In genomic region chr4:22396484-22397000, GRCm38 (mm10) we compare ENCODE assay signal across 13 mouse cellular contexts. TPM values are rescaled to one million over a fixed set of nuclear protein-coding genes. Genes with fewer than 3 reads are reported as not detected.
A peak's percentile ranks its signal among the peaks of the same experiment; 100 is the strongest.
DNase-seq lines count a peak whose midpoint lies in the region; ATAC-seq and TF ChIP-seq lines count a peak whose summit lies in the region.
"Had no signal": no experiment of that assay in that cellular context is flagged by ENCODE, and none has a peak within 500 bp of the region (broad histone marks: within the 10 kb centered on the region; RNA-seq: fewer than 3 reads in every experiment).

No protein-coding gene starts in this region.

- H3K36me3 ChIP-seq in kidney, embryonic 14.5 days (ENCODE audit: control insufficient read depth, insufficient read depth, low read length): no peaks in the 10 kb centered on the region
- no peaks in the 10 kb centered on the region for H3K36me3 ChIP-seq in intestine, postnatal 0 days (ENCODE audit: control insufficient read depth, insufficient read depth)
- H3K36me3 ChIP-seq: lung, embryonic 15.5 days had no signal

- TF ChIP-seq CTCF in intestine, postnatal 0 days (IDR thresholded peaks at IDR 0.05; ENCODE audit: low read depth): no peak; the same call in 1 of the 2 replicates

- H3K4me2 ChIP-seq in kidney, embryonic 14.5 days (replicated peaks; ENCODE audit: low read depth, low read length): no peak overlapping the region
- H3K4me2 ChIP-seq in intestine, postnatal 0 days (replicated peaks; ENCODE audit: low read depth): no peak overlapping the region
- H3K4me2 ChIP-seq: limb, embryonic 15.5 days; lung, embryonic 15.5 days had no signal

- H3K27me3 ChIP-seq in kidney, embryonic 14.5 days (ENCODE audit: control insufficient read depth, insufficient read depth, low read length): no peaks in the 10 kb centered on the region
- H3K27me3 ChIP-seq in intestine, postnatal 0 days (replicated peaks; ENCODE audit: control insufficient read depth, insufficient read depth, low read length): no peaks in the 10 kb centered on the region
- H3K27me3 ChIP-seq: limb, embryonic 15.5 days; lung, embryonic 15.5 days had no signal

- H3K4me3 ChIP-seq in kidney, embryonic 14.5 days (ENCODE audit: low read length): no peak overlapping the region
- no peak overlapping the region for H3K4me3 ChIP-seq in intestine, postnatal 0 days (ENCODE audit: low read depth, low read length)
- H3K4me3 ChIP-seq: limb, embryonic 15.5 days; lung, embryonic 15.5 days had no signal

- H3K27ac ChIP-seq in kidney, embryonic 14.5 days (ENCODE audit: low read depth, low read length): no peak overlapping the region
- H3K27ac ChIP-seq in intestine, postnatal 0 days (ENCODE audit: low read depth, low read length): no peak overlapping the region
- H3K27ac ChIP-seq: limb, embryonic 15.5 days; lung, embryonic 15.5 days had no signal

- no peak for ATAC-seq in kidney, embryonic 14.5 days (ENCODE audit: low FRiP score, low TSS enrichment)
- ATAC-seq in intestine, postnatal 0 days: peak; percentile 75
- ATAC-seq: activated CD4-positive, CD25-positive, alpha-beta regulatory T cell, adult 4 months had no signal

- DNase-seq in kidney, adult 11 months: peak; percentile 79
- peak; percentile 3 for DNase-seq in NIH3T3 (ENCODE audit: low read depth)
- peak; percentile 41 for DNase-seq in kidney, postnatal 14 days
- DNase-seq in right cerebral cortex, postnatal 4 days: no peak
- no peak for DNase-seq in adrenal gland, adult 8-10 months
- DNase-seq: adrenal gland, postnatal 36 days; heart, postnatal 10 days; spleen, adult 18-20 months had no signal

- no peak overlapping the region for H3K9ac ChIP-seq in kidney, embryonic 14.5 days (ENCODE audit: low read depth, low read length)
- no peak overlapping the region for H3K9ac ChIP-seq in intestine, postnatal 0 days (ENCODE audit: low read depth, low read length)
- H3K9ac ChIP-seq: limb, embryonic 15.5 days; lung, embryonic 15.5 days had no signal

- 93% methylated on average over 1 of the region's 1 CpGs for WGBS in kidney, embryonic 14.5 days
- 93% methylated on average over 1 of the region's 1 CpGs for WGBS in intestine, postnatal 0 days

- no peaks in the 10 kb centered on the region for H3K4me1 ChIP-seq in kidney, embryonic 14.5 days (ENCODE audit: control insufficient read depth, insufficient read depth, low read length)
- no peaks in the 10 kb centered on the region for H3K4me1 ChIP-seq in intestine, postnatal 0 days (replicated peaks; ENCODE audit: control insufficient read depth, insufficient read depth, low read length)
- H3K4me1 ChIP-seq: limb, embryonic 15.5 days; lung, embryonic 15.5 days had no signal

- H3K9me3 ChIP-seq in kidney, embryonic 14.5 days (ENCODE audit: control insufficient read depth, low read length): no peaks in the 10 kb centered on the region
- no peaks in the 10 kb centered on the region for H3K9me3 ChIP-seq in intestine, postnatal 0 days (ENCODE audit: control insufficient read depth)
- H3K9me3 ChIP-seq: limb, embryonic 15.5 days; lung, embryonic 15.5 days had no signal

RNA-seq across cellular contexts. Expression of gene Fbxl4, which starts 39.2 kb away (rescaled TPM):
- polyA plus RNA-seq in kidney, embryonic 14.5 days (2014; fragmentation: Nextera tagmentation; extraction: Ambion mirVana): 9.2 and 12.3 TPM in 2 replicates
- 13.9 TPM in 2 replicates for polyA plus RNA-seq in intestine, postnatal 0 days (2015; fragmentation: Nextera tagmentation; extraction: Ambion mirVana)
- 10 to 100 TPM; 22.2 to 24.4 (median 24.0) TPM for total RNA-seq in adrenal gland, adult 8-10 months (2022)

Comparison
In these comparisons a context has a peak if more than half of its experiments do, and no peak if none do; other contexts are left out.
1. DNase-seq: peak in kidney, adult 11 months (single experiment), NIH3T3 (single experiment) and kidney, postnatal 14 days (single experiment); none in right cerebral cortex, postnatal 4 days (single experiment) and adrenal gland, adult 8-10 months (single experiment).